9 mouse cellular contexts compared by ENCODE assay signal in genomic region chr10:19491513-19492380, GRCm38 (mm10).
DNase-seq lines count a peak whose midpoint lies in the region; ATAC-seq and TF ChIP-seq lines count a peak whose summit lies in the region.
"Had no signal": no experiment of that assay in that cellular context is flagged by ENCODE, and none has a peak within 500 bp of the region (broad histone marks: within the 10 kb centered on the region; RNA-seq: fewer than 3 reads in every experiment).

No protein-coding gene starts in this region.

- intact Hi-C loops in heart, postnatal 25 days (cut with DNase I), result loop anchor here (1.0 to 5.0 kb wide), 6 partner anchors 27 to 401 kb away; no protein-coding TSS in a partner anchor

- H3K27ac ChIP-seq in ES-Bruce4 (ENCODE audit: insufficient read depth, low read length), result no peak overlapping the region
- no peak overlapping the region for H3K27ac ChIP-seq in midbrain, postnatal 0 days (ENCODE audit: low read depth, low read length)
- H3K27ac ChIP-seq in testis, adult 2 months (ENCODE audit: control insufficient read depth, insufficient read depth, low read depth, low read length), result no peak overlapping the region
- H3K27ac ChIP-seq: limb, embryonic 12.5 days had no signal

- DNase-seq in heart, adult 11 months, result peak; percentile 95
- DNase-seq in heart, postnatal 25 days (ENCODE audit: low spot score), result no peak
- DNase-seq in c-Kit-positive CD71-negative TER-119-negative erythroid progenitor cells, embryonic 14.5 days (ENCODE audit: low read depth), result peak; percentile 34
- peak; percentile 80 for DNase-seq in gastrocnemius, adult 18-20 months (ENCODE audit: low spot score)
- peak; percentile 26 to 78 for DNase-seq in layer of hippocampus, postnatal 25 days (ENCODE audit: extremely low spot score in 1 of 2, low spot score in 1 of 2)
- peak; percentile 29 for DNase-seq in midbrain, postnatal 0 days (ENCODE audit: low spot score)

- TF ChIP-seq POLR2A in ES-Bruce4 (IDR thresholded peaks at IDR 0.05; ENCODE audit: insufficient read depth, low read length), result no peak
- no peak for TF ChIP-seq POLR2A in testis, adult 2 months (IDR thresholded peaks at IDR 0.05; ENCODE audit: control insufficient read depth, low read depth, low read length)

- no peak for ATAC-seq in midbrain, postnatal 0 days (ENCODE audit: low FRiP score)

- no peak overlapping the region for H3K4me3 ChIP-seq in ES-Bruce4 (ENCODE audit: low read depth, low read length)
- no peak overlapping the region for H3K4me3 ChIP-seq in midbrain, postnatal 0 days (ENCODE audit: low read depth, low read length)
- no peak overlapping the region for H3K4me3 ChIP-seq in testis, adult 2 months (ENCODE audit: control insufficient read depth, low read depth, low read length)
- H3K4me3 ChIP-seq: limb, embryonic 12.5 days had no signal

- TF ChIP-seq EP300 in ES-Bruce4 (IDR thresholded peaks at IDR 0.05; ENCODE audit: insufficient read depth, low read depth, low read length), result no peak

- H3K27me3 ChIP-seq in ES-Bruce4 (ENCODE audit: control insufficient read depth, insufficient read depth, low read length, poor library complexity, severe bottlenecking), result no peaks in the 10 kb centered on the region
- no peaks in the 10 kb centered on the region; the same call in 1 of the 2 replicates for H3K27me3 ChIP-seq in midbrain, postnatal 0 days (ENCODE audit: insufficient read depth, low read length)
- H3K27me3 ChIP-seq in testis, adult 2 months (ENCODE audit: control insufficient read depth, insufficient read depth, low read length), result no peaks in the 10 kb centered on the region
- H3K27me3 ChIP-seq: limb, embryonic 12.5 days had no signal

- no peaks in the 10 kb centered on the region for H3K36me3 ChIP-seq in ES-Bruce4 (ENCODE audit: control insufficient read depth, insufficient read depth, low read length, poor library complexity, severe bottlenecking)
- H3K36me3 ChIP-seq in midbrain, postnatal 0 days (ENCODE audit: insufficient read depth, low read length), result no peaks in the 10 kb centered on the region
- H3K36me3 ChIP-seq in testis, adult 2 months (ENCODE audit: control insufficient read depth, insufficient read depth, low read length), result no peaks in the 10 kb centered on the region
- H3K36me3 ChIP-seq: limb, embryonic 12.5 days had no signal

- no peaks in the 10 kb centered on the region for H3K9me3 ChIP-seq in ES-Bruce4 (replicated peaks; ENCODE audit: control insufficient read depth, insufficient read depth, low read length, poor library complexity, severe bottlenecking)
- H3K9me3 ChIP-seq in midbrain, postnatal 0 days (ENCODE audit: low read length), result no peaks in the 10 kb centered on the region
- H3K9me3 ChIP-seq: limb, embryonic 12.5 days had no signal

- 65% methylated on average over 21 of the region's 21 CpGs for WGBS in midbrain, postnatal 0 days

- no peaks in the 10 kb centered on the region for H3K4me1 ChIP-seq in ES-Bruce4 (ENCODE audit: control insufficient read depth, insufficient read depth, low read length)
- H3K4me1 ChIP-seq in midbrain, postnatal 0 days (ENCODE audit: insufficient read depth, low read length), result no peaks in the 10 kb centered on the region
- H3K4me1 ChIP-seq in testis, adult 2 months (ENCODE audit: control insufficient read depth, insufficient read depth, low read length), result peaks cover 5% of the 10 kb centered on the region; the same call in 1 of the 2 replicates
- H3K4me1 ChIP-seq: limb, embryonic 12.5 days had no signal

- peak; percentile 23 for TF ChIP-seq CTCF in ES-Bruce4 (IDR thresholded peaks at IDR 0.05; ENCODE audit: low read depth, low read length)
- peak; percentile 61 for TF ChIP-seq CTCF in midbrain, postnatal 0 days (IDR thresholded peaks at IDR 0.05)
- peak; percentile 44; the same call in 1 of the 2 replicates for TF ChIP-seq CTCF in testis, adult 2 months (IDR thresholded peaks at IDR 0.05; ENCODE audit: control insufficient read depth, insufficient read depth, insufficient replicate concordance, low read depth, low read length)

- no peak overlapping the region for H3K4me2 ChIP-seq in midbrain, postnatal 0 days (ENCODE audit: low read depth, low read length, poor library complexity, severe bottlenecking)
- H3K4me2 ChIP-seq: limb, embryonic 12.5 days had no signal

- no peak overlapping the region for H3K9ac ChIP-seq in ES-Bruce4 (ENCODE audit: low read depth, poor library complexity, severe bottlenecking)
- H3K9ac ChIP-seq in midbrain, postnatal 0 days (replicated peaks; ENCODE audit: low read length, poor library complexity, severe bottlenecking), result no peak overlapping the region
- H3K9ac ChIP-seq: limb, embryonic 12.5 days had no signal
